Mouse (Mus musculus): Measurements from ENCODE around the gene Golph3.

- no peak for TF ChIP-seq CTCF (IDR thresholded peaks at IDR 0.05; ENCODE audit: low read depth)
- TF ChIP-seq EP300 (IDR thresholded peaks at IDR 0.05; ENCODE audit: low read depth), result no peak
Observed at GRCm38 (mm10) chr15:12365416-12366071, 44.3 kb downstream of the Golph3 start.

Data from liver, embryonic 14.5 days (tissue).